Mouse (Mus musculus): ENCODE measurements around the gene Bcr. TPM values are rescaled to one million over a fixed set of nuclear protein-coding genes. Genes with fewer than 3 reads are reported as not detected.

The Bcr gene
- polyA plus RNA-seq, 1 experiment from 2014 or later = 14.3 TPM

DNA sequence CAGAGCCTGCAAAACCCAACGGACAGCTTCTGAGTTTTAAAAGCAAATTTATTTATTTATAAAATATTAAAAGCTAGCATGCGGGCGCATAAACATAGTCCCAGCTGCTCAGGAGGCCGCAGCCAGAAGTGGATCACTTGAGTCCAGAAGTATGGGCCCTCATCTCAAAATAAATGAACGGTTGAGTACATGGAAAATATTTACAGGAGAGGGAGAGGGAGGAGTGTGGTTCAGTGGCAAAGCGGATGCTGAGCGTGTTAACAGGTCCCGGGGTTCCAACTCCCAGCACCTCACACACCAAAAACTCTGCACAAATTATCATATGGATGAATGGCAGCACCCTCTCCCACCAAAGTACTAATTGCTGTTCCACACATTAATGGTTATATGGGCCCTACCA, 2.1 kb upstream of the Bcr start:
- no peak for ATAC-seq (ENCODE audit: extremely low read depth, insufficient number of reproducible peaks, low FRiP score, low TSS enrichment)
- Histone ChIP-seq H3K4me1 (peaks cover 58% of the 10 kb centered on the region), H3K9me3 (no peaks in the 10 kb centered on the region), H3K4me3 (no peak overlapping the region), H3K4me2 (no peak overlapping the region), H3K36me3 (no peaks in the 10 kb centered on the region), H3K27ac (replicated peaks) (no peak overlapping the region), H3K9ac (no peak overlapping the region), H3K27me3 (replicated peaks) (peaks cover 47% of the 10 kb centered on the region)
- WGBS = 68% methylated on average over 8 of the region's 8 CpGs

DNA sequence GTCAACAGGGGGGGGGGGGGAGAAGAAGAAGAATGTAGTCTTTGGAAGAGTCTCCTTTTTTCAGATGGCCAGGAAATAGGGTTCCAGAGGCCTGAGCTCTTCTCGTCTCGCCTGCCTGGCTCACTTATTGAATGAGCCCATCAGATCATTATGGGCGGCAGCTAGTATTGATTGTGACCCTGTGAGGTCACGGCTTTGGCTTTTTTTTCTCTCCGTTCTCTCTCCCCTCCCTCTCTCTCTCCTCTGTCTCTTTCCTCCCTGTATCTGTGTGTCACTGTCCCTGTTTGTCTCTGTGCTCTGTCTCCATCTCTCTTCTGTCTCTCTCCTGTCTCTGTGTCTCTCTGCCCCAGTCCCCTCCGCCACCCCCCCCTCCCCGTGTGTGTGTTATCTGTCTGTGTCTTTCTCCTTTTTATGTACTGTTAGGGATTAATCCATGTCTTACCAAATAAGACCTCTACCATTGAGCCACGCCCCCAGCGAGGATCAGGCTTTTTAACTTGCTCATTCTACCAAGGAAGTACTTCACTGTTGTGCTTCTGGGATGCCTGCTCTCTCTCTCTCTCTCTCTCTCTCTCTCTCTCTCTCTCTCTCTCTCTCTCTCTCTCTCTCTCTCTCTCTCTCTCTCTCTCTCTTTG, 1.5 kb upstream of the Bcr start:
- peaks cover 45% of the 10 kb centered on the region for H3K27me3 ChIP-seq (replicated peaks)
- no peak for ATAC-seq (ENCODE audit: extremely low read depth, insufficient number of reproducible peaks, low FRiP score, low TSS enrichment)
- H3K4me2 ChIP-seq = peak overlapping the region; percentile 77
- no peaks in the 10 kb centered on the region for H3K36me3 ChIP-seq
- no peak overlapping the region for H3K9ac ChIP-seq
- no peak overlapping the region for H3K4me3 ChIP-seq
- H3K27ac ChIP-seq (replicated peaks) = no peak overlapping the region
- no peaks in the 10 kb centered on the region for H3K9me3 ChIP-seq
- WGBS = 52% methylated on average over 9 of the region's 9 CpGs
- H3K4me1 ChIP-seq = peaks cover 58% of the 10 kb centered on the region

DNA sequence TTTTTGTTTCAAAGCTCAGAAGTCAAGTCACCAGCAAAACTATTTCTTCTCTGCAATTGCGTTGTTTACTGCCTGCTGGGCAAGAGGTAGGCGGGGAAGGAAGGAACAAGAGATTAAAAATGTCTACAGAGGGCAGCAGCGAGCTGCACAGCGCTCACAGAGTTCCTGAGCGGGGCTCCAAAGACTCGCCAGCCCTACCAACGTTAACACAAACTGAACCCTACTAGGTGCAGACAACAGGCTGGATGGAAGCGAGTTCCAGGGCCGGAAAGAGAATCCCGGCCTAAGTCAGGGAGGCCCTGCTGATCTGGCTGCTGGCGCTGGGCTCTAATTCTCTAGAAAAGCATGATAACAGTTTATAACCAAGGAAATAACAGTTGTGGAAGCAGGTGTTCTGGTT, 996 bp upstream of the Bcr start:
- no peak overlapping the region for H3K9ac ChIP-seq
- ATAC-seq (ENCODE audit: extremely low read depth, insufficient number of reproducible peaks, low FRiP score, low TSS enrichment) = no peak
- H3K36me3 ChIP-seq = no peaks in the 10 kb centered on the region
- no peak overlapping the region for H3K27ac ChIP-seq (replicated peaks)
- H3K9me3 ChIP-seq = no peaks in the 10 kb centered on the region
- H3K4me3 ChIP-seq = peak overlapping the region; percentile 90
- peaks cover 58% of the 10 kb centered on the region for H3K4me1 ChIP-seq
- WGBS = 2% methylated on average over 11 of the region's 11 CpGs
- peak overlapping the region; percentile 77 for H3K4me2 ChIP-seq
- H3K27me3 ChIP-seq (replicated peaks) = peaks cover 45% of the 10 kb centered on the region

DNA sequence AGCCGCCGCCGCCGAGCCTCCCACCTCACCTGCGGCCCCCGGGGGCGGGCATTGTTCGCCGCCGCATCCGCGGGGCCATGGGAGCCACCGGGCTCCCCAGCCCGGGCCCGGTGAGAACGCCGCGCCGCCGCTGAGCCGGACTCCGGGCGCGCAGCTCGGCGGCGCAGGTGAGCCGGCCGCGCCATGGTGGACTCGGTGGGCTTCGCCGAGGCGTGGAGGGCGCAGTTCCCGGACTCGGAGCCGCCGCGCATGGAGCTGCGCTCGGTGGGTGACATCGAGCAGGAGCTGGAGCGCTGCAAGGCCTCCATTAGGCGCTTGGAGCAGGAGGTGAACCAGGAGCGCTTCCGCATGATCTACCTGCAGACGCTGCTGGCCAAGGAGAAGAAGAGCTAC, 447 bp downstream of the Bcr start:
- Histone ChIP-seq H3K27ac (replicated peaks) (no peak overlapping the region), H3K4me3 (peak overlapping the region; percentile 90), H3K36me3 (peaks cover 9% of the 10 kb centered on the region), H3K9me3 (no peaks in the 10 kb centered on the region), H3K27me3 (replicated peaks) (peaks cover 43% of the 10 kb centered on the region), H3K4me1 (peaks cover 58% of the 10 kb centered on the region), H3K4me2 (peak overlapping the region; percentile 77), H3K9ac (peak overlapping the region; percentile 93)
- no peak for ATAC-seq (ENCODE audit: extremely low read depth, insufficient number of reproducible peaks, low FRiP score, low TSS enrichment)
- WGBS = under 1% methylated on average over 46 of the region's 48 CpGs

DNA sequence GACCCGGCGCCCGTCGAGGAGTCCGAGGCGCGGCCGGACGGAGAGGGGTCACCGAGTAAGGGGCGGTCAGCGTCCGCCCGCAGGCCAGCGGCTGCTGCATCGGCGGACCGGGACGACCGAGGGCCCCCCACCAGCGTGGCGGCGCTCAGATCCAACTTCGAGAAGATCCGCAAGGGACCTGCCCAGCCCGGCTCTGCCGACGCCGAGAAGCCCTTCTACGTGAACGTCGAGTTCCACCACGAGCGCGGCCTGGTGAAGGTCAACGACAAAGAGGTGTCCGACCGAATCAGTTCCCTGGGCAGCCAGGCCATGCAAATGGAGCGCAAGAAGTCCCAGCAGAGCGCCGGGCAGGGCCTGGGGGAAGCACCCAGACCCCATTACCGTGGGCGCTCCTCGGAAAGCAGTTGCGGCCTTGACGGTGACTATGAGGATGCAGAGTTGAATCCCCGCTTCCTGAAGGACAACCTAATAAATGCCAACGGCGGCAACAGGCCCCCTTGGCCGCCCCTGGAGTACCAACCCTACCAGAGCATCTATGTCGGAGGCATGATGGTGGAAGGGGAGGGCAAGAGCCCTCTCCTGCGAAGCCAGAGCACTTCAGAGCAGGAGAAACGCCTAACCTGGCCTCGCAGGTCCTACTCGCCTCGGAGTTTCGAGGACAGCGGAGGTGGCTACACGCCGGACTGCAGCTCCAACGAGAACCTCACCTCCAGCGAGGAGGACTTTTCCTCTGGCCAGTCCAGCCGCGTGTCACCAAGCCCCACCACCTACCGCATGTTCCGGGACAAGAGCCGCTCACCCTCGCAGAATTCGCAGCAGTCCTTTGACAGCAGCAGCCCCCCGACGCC, 1.2 kb downstream of the Bcr start:
- H3K4me1 ChIP-seq = peaks cover 55% of the 10 kb centered on the region
- H3K27ac ChIP-seq (replicated peaks) = no peak overlapping the region
- WGBS = 2% methylated on average over 71 of the region's 71 CpGs
- peak overlapping the region; percentile 90 for H3K4me3 ChIP-seq
- H3K4me2 ChIP-seq = peak overlapping the region; percentile 77
- ATAC-seq (ENCODE audit: extremely low read depth, insufficient number of reproducible peaks, low FRiP score, low TSS enrichment) = no peak
- H3K9me3 ChIP-seq = no peaks in the 10 kb centered on the region
- peaks cover 10% of the 10 kb centered on the region for H3K36me3 ChIP-seq
- peak overlapping the region; percentile 93 for H3K9ac ChIP-seq
- peaks cover 38% of the 10 kb centered on the region for H3K27me3 ChIP-seq (replicated peaks)

DNA sequence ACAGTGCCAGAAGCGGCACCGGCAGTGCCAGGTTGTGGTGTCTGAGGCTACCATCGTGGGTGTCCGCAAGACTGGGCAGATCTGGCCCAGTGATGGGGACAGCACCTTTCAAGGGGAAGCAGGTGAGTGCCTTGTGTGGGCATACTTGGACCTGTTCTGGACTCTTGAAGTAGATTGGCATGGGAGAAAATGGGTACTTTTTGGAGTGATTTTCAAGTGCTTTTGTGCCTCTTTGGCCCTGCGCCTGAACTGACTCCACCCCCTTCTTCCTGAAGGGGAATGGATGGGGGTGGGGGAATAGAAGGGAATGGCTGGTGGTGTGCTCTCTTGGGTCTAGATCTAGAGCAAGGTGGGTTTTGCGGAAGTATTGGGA, 1.8 kb downstream of the Bcr start:
- Histone ChIP-seq H3K4me3 (peak overlapping the region; percentile 90), H3K9me3 (no peaks in the 10 kb centered on the region), H3K9ac (peak overlapping the region; percentile 93), H3K27me3 (replicated peaks) (peaks cover 32% of the 10 kb centered on the region), H3K36me3 (peaks cover 10% of the 10 kb centered on the region), H3K4me2 (peak overlapping the region; percentile 77), H3K27ac (replicated peaks) (no peak overlapping the region), H3K4me1 (peaks cover 58% of the 10 kb centered on the region)
- ATAC-seq (ENCODE audit: extremely low read depth, insufficient number of reproducible peaks, low FRiP score, low TSS enrichment) = no peak
- WGBS = 18% methylated on average over 6 of the region's 6 CpGs

DNA sequence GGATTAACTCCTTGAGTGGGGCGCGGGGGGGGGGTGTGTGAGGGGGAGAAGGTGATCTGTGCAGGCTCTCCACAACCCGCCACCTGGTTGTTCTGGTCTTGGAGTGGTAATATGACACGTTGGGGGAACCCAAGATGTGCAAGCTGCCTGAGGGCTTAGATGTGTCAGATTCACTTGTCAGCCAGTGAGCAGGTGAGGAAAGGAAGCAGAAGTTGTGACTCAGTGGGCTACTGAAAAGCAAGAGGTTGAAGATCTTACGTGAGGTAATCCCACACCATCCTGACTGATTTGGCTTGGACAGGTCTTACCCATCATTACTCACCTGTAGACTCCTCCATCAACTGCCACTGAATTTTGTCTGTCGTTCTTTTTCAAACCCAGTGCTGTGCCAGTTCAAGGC, 2.2 kb downstream of the Bcr start:
- ATAC-seq (ENCODE audit: extremely low read depth, insufficient number of reproducible peaks, low FRiP score, low TSS enrichment) = no peak
- Histone ChIP-seq H3K36me3 (peaks cover 10% of the 10 kb centered on the region), H3K4me3 (peak overlapping the region; percentile 90), H3K27me3 (replicated peaks) (peaks cover 28% of the 10 kb centered on the region), H3K9ac (peak overlapping the region; percentile 50; the same call in 1 of the 2 replicates), H3K4me2 (peak overlapping the region; percentile 77), H3K27ac (replicated peaks) (no peak overlapping the region), H3K9me3 (no peaks in the 10 kb centered on the region), H3K4me1 (peaks cover 62% of the 10 kb centered on the region)
- 48% methylated on average over 6 of the region's 6 CpGs for WGBS

DNA sequence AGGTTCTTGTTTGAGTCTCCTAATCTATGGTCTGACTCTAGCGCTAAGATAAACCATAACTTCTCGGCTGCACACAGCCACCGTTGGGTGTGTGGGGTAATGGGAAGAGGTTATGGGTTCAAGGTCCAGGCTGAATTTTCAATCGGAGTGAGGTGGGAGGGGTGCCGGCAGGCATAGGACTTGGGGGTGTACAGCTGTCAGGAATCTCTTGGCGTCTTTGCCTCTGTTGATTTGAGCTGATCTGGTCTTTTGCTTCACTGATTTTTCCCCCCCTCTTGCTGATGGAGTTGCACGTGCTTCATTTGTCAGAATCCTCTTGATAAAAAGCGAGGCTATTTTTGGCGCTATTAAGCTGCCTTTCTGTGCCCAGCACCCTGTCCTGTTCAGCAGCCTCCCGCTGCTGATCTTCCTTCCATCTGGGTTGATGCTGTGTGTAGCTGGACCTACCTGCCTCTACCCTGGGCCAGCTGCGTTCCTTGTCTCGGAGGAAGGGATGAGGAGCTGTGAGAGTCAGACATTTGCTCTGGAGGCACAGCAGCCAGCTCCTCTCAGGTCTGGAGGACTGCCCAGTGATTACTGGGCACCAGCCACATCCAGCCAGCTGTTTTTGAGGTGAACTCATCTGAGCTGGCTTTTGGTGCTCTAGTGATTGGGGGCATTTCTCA, 3.0 kb downstream of the Bcr start:
- H3K27ac ChIP-seq (replicated peaks) = no peak overlapping the region; the same call in 1 of the 2 replicates
- H3K4me1 ChIP-seq = peaks cover 71% of the 10 kb centered on the region
- peak overlapping the region; percentile 63 for H3K9ac ChIP-seq

DNA sequence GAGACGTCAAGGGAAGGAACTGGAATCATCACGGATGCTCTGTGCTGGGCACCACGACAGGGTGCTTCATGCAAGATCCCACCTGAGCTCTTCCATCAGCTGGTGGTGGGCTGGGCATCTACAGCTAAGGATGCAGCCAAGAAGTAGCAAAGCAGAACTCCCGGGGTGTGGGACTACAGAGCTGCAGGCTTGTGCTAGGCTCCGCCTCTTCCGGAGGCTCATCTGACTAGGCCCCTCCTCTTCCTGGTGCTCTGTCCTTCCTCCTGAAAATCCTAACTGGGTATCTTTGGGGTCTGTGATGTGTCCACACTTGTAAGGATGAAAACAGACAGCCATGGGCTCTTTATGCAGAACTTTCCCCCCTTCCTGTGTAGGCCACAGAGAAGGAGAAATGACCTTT, 5.3 kb downstream of the Bcr start:
- no peaks in the 10 kb centered on the region for H3K9me3 ChIP-seq
- peaks cover 15% of the 10 kb centered on the region for H3K27me3 ChIP-seq (replicated peaks)
- 81% methylated on average over 6 of the region's 6 CpGs for WGBS
- H3K4me2 ChIP-seq = no peak overlapping the region
- no peak overlapping the region; the same call in 1 of the 2 replicates for H3K9ac ChIP-seq
- H3K27ac ChIP-seq (replicated peaks) = no peak overlapping the region
- H3K36me3 ChIP-seq = peaks cover 10% of the 10 kb centered on the region
- no peak overlapping the region for H3K4me3 ChIP-seq
- peaks cover 85% of the 10 kb centered on the region for H3K4me1 ChIP-seq
- no peak for ATAC-seq (ENCODE audit: extremely low read depth, insufficient number of reproducible peaks, low FRiP score, low TSS enrichment)

More for the DNA sequence above, 3.0 kb downstream of the Bcr start:
- H3K4me3 ChIP-seq = peak overlapping the region; percentile 90
- peaks cover 20% of the 10 kb centered on the region for H3K27me3 ChIP-seq (replicated peaks)
- WGBS = 33% methylated on average over 12 of the region's 12 CpGs
- no peaks in the 10 kb centered on the region for H3K9me3 ChIP-seq
- no peak for ATAC-seq (ENCODE audit: extremely low read depth, insufficient number of reproducible peaks, low FRiP score, low TSS enrichment)
- peak overlapping the region; percentile 77 for H3K4me2 ChIP-seq
- H3K36me3 ChIP-seq = peaks cover 10% of the 10 kb centered on the region

DNA sequence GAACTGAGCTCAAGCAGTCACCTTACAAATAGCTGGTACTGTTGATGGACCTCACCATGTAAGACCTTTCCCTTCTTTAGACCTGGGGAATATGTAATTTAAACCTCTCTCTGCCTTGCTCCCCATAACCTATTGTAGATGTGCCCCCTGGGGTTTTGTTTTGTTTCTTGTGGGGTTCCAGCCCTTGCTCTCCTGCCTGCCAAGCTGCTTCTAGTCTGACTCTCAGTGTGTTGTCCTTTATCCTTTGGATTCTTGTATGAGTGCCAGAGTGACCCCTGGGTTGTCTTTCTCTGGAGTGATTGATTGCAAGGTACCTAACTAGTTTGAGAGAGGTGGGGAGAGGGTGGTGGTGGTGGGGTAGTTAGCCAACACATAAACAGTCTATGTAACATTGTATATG, 7.1 kb downstream of the Bcr start:
- ATAC-seq (ENCODE audit: extremely low read depth, insufficient number of reproducible peaks, low FRiP score, low TSS enrichment) = no peak
- Histone ChIP-seq H3K9me3 (no peaks in the 10 kb centered on the region), H3K4me1 (peaks cover 88% of the 10 kb centered on the region), H3K27ac (replicated peaks) (no peak overlapping the region), H3K27me3 (replicated peaks) (peaks cover 6% of the 10 kb centered on the region), H3K9ac (no peak overlapping the region), H3K36me3 (peaks cover 10% of the 10 kb centered on the region), H3K4me3 (no peak overlapping the region), H3K4me2 (no peak overlapping the region)

DNA sequence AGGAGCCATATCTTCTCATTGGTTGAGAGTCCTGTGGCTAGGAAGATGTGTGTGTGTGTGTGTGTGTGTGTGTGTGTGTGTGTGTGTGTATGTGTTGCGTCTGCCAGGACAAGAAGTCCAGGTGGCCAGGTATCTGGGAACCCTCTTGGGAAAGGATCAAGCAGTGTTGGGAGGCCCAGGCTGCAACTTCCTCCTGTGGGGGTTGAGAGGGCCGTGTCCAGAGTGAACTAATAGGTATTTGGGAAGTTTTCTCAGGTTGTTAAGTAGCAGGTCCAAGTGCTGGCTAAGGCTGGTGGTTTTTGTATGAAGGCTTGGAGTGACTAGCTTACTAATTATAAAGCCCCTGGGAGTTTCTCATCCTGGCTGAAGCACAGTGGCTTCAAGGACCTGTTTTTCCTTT, 7.7 kb downstream of the Bcr start:
- no peak for ATAC-seq (ENCODE audit: extremely low read depth, insufficient number of reproducible peaks, low FRiP score, low TSS enrichment)
- no peak overlapping the region for H3K4me2 ChIP-seq
- H3K27me3 ChIP-seq (replicated peaks) = 0 out of 2 replicates have a peak, but pooled peaks cover 4% of the 10 kb centered on the region
- no peaks in the 10 kb centered on the region for H3K9me3 ChIP-seq
- H3K27ac ChIP-seq (replicated peaks) = no peak overlapping the region
- H3K4me3 ChIP-seq = no peak overlapping the region
- 50% methylated on average over 2 of the region's 2 CpGs for WGBS
- peaks cover 10% of the 10 kb centered on the region for H3K36me3 ChIP-seq
- H3K9ac ChIP-seq = no peak overlapping the region
- peaks cover 82% of the 10 kb centered on the region for H3K4me1 ChIP-seq

Measured in heart, embryonic 13.5 days (tissue).